Mouse (Mus musculus) monocyte, adult 5-6 weeks (primary cell): ENCODE results near the gene Gm3298. TPM values are rescaled to one million over a fixed set of nuclear protein-coding genes. Genes with fewer than 3 reads are reported as not detected.
"Not testable (repeated sequence)": the region's sequence is repeated elsewhere in the genome, so short reads cannot be mapped to it uniquely, and the experiment has no call there.

ENCODE experiments used
- ATAC-seq: fragments of 153-309, 156-312 bp; replicated peaks from 2 replicates; pipeline ENCODE4 v1.8.0; 2017; ENCODE audit warnings: mild to moderate bottlenecking; ENCODE audit not compliant: low TSS enrichment, insufficient number of reproducible peaks, severe bottlenecking, poor library complexity, low FRiP score
- total RNA-seq: library from RNA; stranded (forward); fragments of 200-1000, 200-491, 200-594 nt; gene quantifications from 3 replicates; pipeline ENCODE4 v1.2.3, GENCODE M21; 2017

Gm3298 gene
- total RNA-seq: not detected in 3 replicates

DNA sequence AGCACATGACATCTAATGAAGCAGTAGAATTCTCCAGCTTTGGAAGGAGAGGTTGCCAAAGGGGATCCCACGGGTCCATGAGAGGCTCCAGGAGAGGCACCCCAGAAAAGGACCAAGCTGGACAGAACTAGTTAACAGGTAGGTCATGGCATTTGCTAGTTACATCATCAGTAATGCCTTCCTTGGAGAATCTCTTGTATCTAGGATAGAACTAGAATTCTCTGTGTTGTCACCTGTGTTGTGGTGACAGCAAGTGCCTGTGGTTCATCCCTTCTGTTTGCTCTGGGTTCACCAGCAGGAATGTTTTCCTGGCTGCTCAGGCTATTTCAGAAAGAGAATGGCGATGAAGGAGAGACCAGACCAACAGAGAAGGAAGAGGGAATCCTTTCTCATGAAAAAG lies at the start of gene Gm3298:
Gm3298 (plus strand) TSS at position 301 of the 400 bp plus-strand sequence.
- not testable (repeated sequence) for ATAC-seq

DNA sequence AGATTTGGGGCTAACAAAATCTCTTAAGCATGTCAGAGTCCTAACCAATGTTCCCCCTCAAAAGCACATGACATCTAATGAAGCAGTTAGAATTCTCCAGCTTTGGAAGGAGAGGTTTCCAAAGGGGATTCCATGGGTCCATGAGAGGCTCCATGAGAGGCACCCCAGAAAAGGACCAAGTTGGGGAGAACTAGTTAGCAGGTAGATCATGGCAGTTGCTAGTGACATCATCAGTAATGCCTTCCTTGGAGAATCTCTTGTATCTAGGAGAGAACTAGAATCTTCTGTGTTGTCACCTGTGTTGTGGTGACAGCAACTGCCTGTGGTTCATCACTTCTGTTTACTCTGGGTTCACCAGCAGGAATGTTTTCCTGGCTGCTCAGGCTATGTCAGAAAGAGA lies 32.1 kb upstream of the Gm3298 start, which contains the start of gene Gm8297:
Gm8297 (plus strand) TSS at position 301 of the 400 bp plus-strand sequence.
- ATAC-seq: not testable (repeated sequence)

DNA sequence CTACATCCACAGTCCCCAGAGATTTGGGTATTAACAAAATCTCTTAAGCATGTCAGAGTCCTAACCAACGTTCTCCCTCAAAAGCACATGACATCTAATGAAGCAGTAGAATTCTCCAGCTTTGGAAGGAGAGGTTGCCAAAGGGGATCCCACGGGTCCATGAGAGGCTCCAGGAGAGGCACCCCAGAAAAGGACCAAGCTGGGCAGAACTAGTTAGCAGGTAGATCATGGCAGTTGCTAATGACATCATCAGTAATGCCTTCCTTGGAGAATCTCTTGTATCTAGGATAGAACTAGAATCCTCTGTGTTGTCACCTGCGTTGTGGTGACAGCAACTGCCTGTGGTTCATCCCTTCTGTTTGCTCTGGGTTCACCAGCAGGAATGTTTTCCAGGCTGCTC lies 34.6 kb downstream of the Gm3298 start, which contains the start of gene 4930555G01Rik:
4930555G01Rik (plus strand) TSS at position 301 of the 400 bp plus-strand sequence.
- ATAC-seq: not testable (repeated sequence)

Other genes starting within 250 kb of the Gm3298 start
- gene Gm9602, start 239.6 kb upstream of the Gm3298 start, total RNA-seq: not detected in 3 replicates
- gene Gm3269, start 177.8 kb upstream of the Gm3298 start, total RNA-seq: not detected in 3 replicates
- gene Gm3264, start 160.3 kb upstream of the Gm3298 start, total RNA-seq: not detected in 3 replicates
- gene Gm3278, start 123.5 kb upstream of the Gm3298 start, total RNA-seq: not detected in 3 replicates
- not detected in 3 replicates for gene Gm8297, start 32.0 kb upstream of the Gm3298 start, total RNA-seq
- gene 4930555G01Rik, start 34.7 kb downstream of the Gm3298 start, total RNA-seq: not detected in 3 replicates
- gene Gm8281, start 55.1 kb downstream of the Gm3298 start, total RNA-seq: 0.39 TPM in 1 of 3 replicates, not detected in the others
- not detected in 3 replicates for gene Gm8279, start 115.6 kb downstream of the Gm3298 start, total RNA-seq
- not detected in 3 replicates for gene Gm3317, start 148.6 kb downstream of the Gm3298 start, total RNA-seq
- not detected in 3 replicates for gene Gm8271, start 169.9 kb downstream of the Gm3298 start, total RNA-seq
- gene Gm3526, start 244.7 kb downstream of the Gm3298 start, total RNA-seq: not detected in 3 replicates